Mouse (Mus musculus) lung, postnatal 4 days (tissue): ENCODE data around the gene Gm10277.

ENCODE experiments used
- DNase-seq, 2 experiments: peaks; one replicate each; pipeline ENCODE4 v3.0.0; 2021

Gm10277 gene

DNA sequence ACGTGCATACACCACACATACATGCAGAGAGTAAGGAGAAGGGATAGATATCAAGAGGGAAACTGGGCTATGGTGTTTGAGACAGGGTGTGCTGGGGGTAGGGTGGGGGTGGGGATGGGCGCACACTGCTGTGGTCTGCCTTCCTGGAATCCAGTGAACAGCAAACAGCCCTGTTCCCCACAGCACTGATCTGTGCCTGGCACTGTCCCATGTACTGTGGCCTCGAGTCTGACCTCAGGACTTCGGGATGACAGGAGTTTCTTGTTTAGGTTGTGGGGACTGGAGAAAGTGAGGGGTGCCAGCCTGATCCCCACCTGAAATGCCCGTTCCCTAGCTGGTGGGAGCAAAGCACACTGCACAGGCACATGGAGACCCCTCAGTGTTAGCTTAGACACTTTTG lies at the start of gene Gm10277:
Gene Gm10277, minus strand, starts transcription at position 41 of the 400 bp plus-strand sequence.
- DNase-seq = peak in 1 of 2 experiments; percentile 15

GRCm38 (mm10) chr11:77836751-77837150 lies 49.2 kb upstream of the Gm10277 start:
- DNase-seq = no peak

GRCm38 (mm10) chr11:77836290-77836689 lies 48.7 kb upstream of the Gm10277 start:
- DNase-seq = no peak

- no peak for DNase-seq
Observed at GRCm38 (mm10) chr11:77835109-77835508, 47.6 kb upstream of the Gm10277 start.

- DNase-seq = no peak
Observed at GRCm38 (mm10) chr11:77832541-77832940, 45.0 kb upstream of the Gm10277 start.

GRCm38 (mm10) chr11:77830875-77831274 lies 43.3 kb upstream of the Gm10277 start:
- DNase-seq = no peak

DNA sequence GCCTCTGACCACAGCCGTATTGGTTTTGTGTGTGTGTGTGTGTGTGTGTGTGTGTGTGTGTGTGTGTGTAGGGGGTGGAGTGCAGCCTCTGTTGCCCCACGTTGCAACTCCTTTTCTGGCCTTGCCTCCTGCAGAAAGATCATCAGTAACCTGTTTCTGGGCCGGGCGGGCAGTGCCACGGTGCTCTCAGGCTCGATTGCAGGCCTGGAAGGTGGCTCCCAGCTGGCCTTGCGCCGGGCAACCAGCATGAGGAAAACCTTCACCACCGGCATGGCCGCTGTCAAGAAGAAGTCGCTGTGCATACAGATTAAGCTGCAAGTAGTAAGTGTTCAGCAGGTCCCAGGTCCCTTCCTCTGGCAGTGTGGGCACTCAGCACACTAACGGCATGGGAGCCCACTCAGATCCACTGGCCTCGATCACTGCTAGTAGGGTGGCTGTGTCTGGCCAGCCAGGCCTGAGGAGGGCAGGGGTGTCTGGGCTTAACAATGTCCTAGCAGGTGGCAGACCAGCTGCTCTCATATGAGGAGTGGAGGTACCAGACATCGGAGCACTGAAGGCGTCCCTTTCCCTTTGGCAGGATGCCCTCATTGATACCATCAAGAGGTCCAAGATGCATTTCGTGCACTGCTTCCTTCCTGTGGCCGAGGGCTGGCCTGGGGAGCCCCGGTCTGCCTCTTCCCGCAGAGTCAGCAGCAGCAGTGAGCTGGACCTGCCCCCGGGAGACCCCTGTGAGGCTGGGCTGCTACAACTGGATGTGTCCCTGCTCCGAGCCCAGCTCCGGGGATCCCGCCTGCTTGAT lies 41.7 kb upstream of the Gm10277 start:
- DNase-seq = peak; percentile 30 to 66

GRCm38 (mm10) chr11:77828163-77828562 lies 40.6 kb upstream of the Gm10277 start:
- DNase-seq = no peak

GRCm38 (mm10) chr11:77827241-77827995 lies 39.9 kb upstream of the Gm10277 start:
- DNase-seq = peak; percentile 53 to 78

- no peak for DNase-seq
Observed at GRCm38 (mm10) chr11:77826311-77826710, 38.8 kb upstream of the Gm10277 start.

GRCm38 (mm10) chr11:77825853-77826252 lies 38.3 kb upstream of the Gm10277 start:
- peak; percentile 72 to 76 for DNase-seq

- peak; percentile 48 to 65 for DNase-seq
Observed at GRCm38 (mm10) chr11:77822781-77823180, 35.2 kb upstream of the Gm10277 start.

DNA sequence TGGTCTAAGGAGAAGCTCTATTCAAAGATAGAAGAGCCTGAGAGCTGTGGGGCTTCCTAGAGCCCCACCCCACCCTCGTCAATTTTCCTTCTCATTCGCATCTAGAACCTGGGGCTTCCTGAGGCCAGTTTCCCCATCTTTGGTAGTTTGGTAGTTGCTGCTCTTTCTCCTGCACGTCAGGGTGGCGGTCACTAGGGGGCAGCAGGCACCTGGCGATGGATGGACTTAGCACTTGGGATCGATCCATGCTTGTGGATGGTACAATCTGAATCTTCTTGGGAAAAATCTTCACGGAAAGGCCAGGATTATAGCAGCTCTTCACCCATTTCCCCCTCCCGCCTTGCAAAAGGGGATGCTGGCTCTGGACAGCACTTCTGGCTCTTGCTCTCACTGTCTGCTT lies 34.1 kb upstream of the Gm10277 start:
- DNase-seq = peak in 1 of 2 experiments; percentile 45

- peak; percentile 65 to 86 for DNase-seq
Observed at GRCm38 (mm10) chr11:77816003-77816402, 28.5 kb upstream of the Gm10277 start.

DNA sequence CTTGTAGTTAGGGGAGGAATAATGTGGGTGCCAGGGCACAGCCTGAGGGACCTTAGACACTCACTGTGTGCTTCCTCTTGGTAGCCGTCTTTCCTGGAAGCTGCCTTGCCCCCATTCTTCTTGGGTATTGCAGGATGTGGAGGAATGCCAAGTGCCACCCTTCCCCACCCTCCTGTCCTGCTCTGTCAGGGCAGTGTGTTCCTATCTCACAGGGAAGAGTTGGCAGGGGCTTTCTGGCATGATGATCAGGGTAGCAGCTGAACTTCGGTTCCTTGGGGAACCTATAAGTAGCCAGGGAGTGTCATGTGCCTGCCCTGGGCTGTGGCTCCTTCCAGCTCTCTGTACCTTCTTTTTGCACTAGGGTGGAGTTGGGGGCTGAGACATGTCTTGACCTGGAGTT lies 26.4 kb upstream of the Gm10277 start:
- DNase-seq = peak; percentile 41 to 48

GRCm38 (mm10) chr11:77810018-77810417 lies 22.5 kb upstream of the Gm10277 start:
- DNase-seq = no peak

DNA sequence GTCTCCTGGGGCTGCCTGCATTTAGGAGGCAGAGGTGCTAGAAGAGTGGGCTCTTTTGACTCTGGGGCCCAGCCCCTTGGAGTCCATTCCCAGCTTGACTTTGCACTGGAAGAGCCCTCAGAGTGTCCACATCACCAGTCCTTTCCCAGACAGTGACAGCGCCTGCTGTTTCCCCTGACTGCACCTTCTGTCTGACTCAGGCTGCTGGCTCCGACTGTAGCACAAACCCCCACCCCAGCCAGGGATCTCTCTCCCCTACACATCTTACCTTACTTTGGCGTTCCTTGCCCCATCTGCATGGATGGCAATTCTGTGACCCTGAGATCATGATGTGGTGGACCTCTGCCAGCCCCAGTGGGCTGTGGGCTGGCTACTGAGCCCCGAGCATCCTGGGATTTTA lies 21.7 kb upstream of the Gm10277 start:
- DNase-seq = no peak

- no peak for DNase-seq
Observed at GRCm38 (mm10) chr11:77808051-77808465, 20.5 kb upstream of the Gm10277 start.

DNA sequence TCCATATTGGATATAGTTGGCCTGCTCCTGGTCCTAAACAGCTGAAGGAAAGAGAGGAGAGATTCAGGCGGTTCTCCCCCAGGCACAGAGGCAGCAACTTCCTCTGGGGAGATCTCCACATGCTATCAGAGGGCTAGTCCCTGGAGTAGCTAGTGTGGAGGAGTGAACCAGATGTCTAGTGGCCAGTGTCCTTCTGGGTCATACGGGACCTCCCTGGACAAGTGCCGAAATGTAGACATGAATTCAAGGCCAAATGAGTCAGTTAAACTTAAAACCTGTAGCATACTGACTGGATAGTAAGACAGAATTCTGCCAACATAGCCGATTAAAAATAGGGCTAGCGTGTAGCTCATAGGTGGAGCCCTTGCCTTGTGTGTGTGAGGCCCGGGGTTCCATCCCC lies 19.3 kb upstream of the Gm10277 start:
- no peak for DNase-seq

- no peak for DNase-seq
Observed at GRCm38 (mm10) chr11:77806218-77806617, 18.7 kb upstream of the Gm10277 start.

GRCm38 (mm10) chr11:77802341-77802865 lies 14.9 kb upstream of the Gm10277 start:
- DNase-seq = peak; percentile 72 to 73

- DNase-seq = peak; percentile 81 to 83
Observed at GRCm38 (mm10) chr11:77800869-77801701, 13.5 kb upstream of the Gm10277 start.

DNA sequence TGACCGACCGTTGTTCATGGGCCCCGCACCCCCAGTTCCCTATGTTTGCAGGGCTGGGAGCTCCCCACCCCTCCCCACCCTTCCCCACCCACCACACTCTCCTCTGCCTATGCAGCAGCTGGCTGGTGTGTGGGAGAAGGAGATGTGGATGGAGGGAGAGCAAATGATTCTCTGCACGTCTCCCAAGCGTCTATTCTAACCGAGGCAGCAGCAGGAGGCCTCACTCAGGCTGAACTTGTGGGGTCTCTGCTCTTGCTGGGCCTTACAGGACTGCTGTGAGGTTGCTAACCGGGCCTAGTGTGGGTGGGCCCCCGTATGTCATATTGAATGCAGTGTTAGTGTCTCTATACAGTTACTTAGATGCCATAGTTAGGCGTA lies 12.9 kb upstream of the Gm10277 start:
- no peak for DNase-seq
